Mouse (Mus musculus) gastrocnemius, postnatal 14 days (tissue): ENCODE results near the gene Qser1. TPM values are rescaled to one million over a fixed set of nuclear protein-coding genes. Genes with fewer than 3 reads are reported as not detected.

Source experiments
- total RNA-seq, 2 experiments: library from RNA; stranded (reverse); gene quantifications; 2 replicates each; pipeline ENCODE4 v1.2.3; 2021

Qser1 gene
- total RNA-seq, 2 experiments from 2014 or later, result 27.2 to 28.4 TPM

Other genes starting within 250 kb of the Qser1 start
- 10 to 100 TPM in 1 of 2 experiments, 1 to 10 TPM in 1; 9.9 to 11.4 TPM for gene Cstf3, start 226.2 kb downstream of the Qser1 start, total RNA-seq
- 1 to 10 TPM; 4.5 TPM for gene Tcp11l1, start 104.6 kb downstream of the Qser1 start, total RNA-seq
- not detected for gene Pin1rt1, start 100.4 kb downstream of the Qser1 start, total RNA-seq
- gene Depdc7, start 73.9 kb downstream of the Qser1 start, total RNA-seq, result 1 to 10 TPM in 1 of 2 experiments, under 1 TPM in 1; 0.97 to 1.7 TPM
- 1 to 10 TPM in 1 of 2 experiments, under 1 TPM in 1; 0.51 to 1.3 TPM for gene Prrg4, start 33.1 kb upstream of the Qser1 start, total RNA-seq
- gene Ccdc73, start 51.0 kb upstream of the Qser1 start, total RNA-seq, result 1 to 10 TPM; 4.0 to 4.4 TPM
- 100 to 1,000 TPM; 100 to 102 TPM for gene Eif3m, start 200.3 kb upstream of the Qser1 start, total RNA-seq